Mouse (Mus musculus) lung, postnatal 0 days (tissue): ENCODE results near the gene Ntrk2. TPM values are rescaled to one million over a fixed set of nuclear protein-coding genes. Genes with fewer than 3 reads are reported as not detected.
A peak's percentile ranks its signal among the peaks of the same experiment; 100 is the strongest.

Experiments used
- ATAC-seq: fragments of 200-750 bp; cut with Nextera tagmentation; 2 replicates; pipeline ENCODE4 v1.8.0; 2017; ENCODE audit warnings: moderate library complexity
- DNase-seq: peaks from one replicate; pipeline ENCODE4 v3.0.0-alpha.2; 2016; ENCODE audit warnings: low spot score
- H3K27ac ChIP-seq: fragments of 300-500 bp; sonication (generic); 2 replicates; pipeline ENCODE4 v1.5.1; 2014; ENCODE audit warnings: antibody characterized with exemption, mild to moderate bottlenecking, low read length, mixed read lengths
- H3K27me3 ChIP-seq: fragments of 300-500 bp; sonication (generic); replicated peaks from 2 replicates; pipeline ENCODE4 v1.6.1; 2014; ENCODE audit warnings: low read length, mixed read lengths; ENCODE audit not compliant: insufficient read depth
- H3K36me3 ChIP-seq: fragments of 300-500 bp; sonication (generic); 2 replicates; pipeline ENCODE4 v1.6.1; 2014; ENCODE audit warnings: low read length, mixed read lengths; ENCODE audit not compliant: insufficient read depth
- H3K4me1 ChIP-seq: fragments of 300-500 bp; sonication (generic); 2 replicates; pipeline ENCODE4 v1.6.1; 2014; ENCODE audit warnings: antibody characterized with exemption, low read depth, low read length, mixed read lengths; ENCODE audit not compliant: insufficient read depth
- H3K4me2 ChIP-seq: fragments of 300-500 bp; sonication (generic); replicated peaks from 2 replicates; pipeline ENCODE4 v1.6.1; 2014; ENCODE audit warnings: low read depth, mild to moderate bottlenecking, low read length, moderate library complexity, mixed read lengths
- H3K4me3 ChIP-seq: fragments of 300-500 bp; sonication (generic); 2 replicates; pipeline ENCODE4 v1.5.1; 2014; ENCODE audit warnings: low read depth, low read length
- H3K9ac ChIP-seq: fragments of 300-500 bp; sonication (generic); replicated peaks from 2 replicates; pipeline ENCODE4 v1.6.1; 2014; ENCODE audit warnings: low read depth, mild to moderate bottlenecking
- H3K9me3 ChIP-seq: fragments of 300-500 bp; sonication (generic); 2 replicates; pipeline ENCODE4 v1.6.1; 2016; ENCODE audit warnings: low read length, mixed read lengths
- CTCF ChIP-seq: IDR thresholded peaks from 2 replicates; pipeline ENCODE4 v1.5.1; 2016; ENCODE audit warnings: antibody characterized with exemption, mild to moderate bottlenecking
- EP300 ChIP-seq: IDR thresholded peaks from 2 replicates; pipeline ENCODE4 v1.6.1; 2016; ENCODE audit warnings: antibody characterized with exemption, mild to moderate bottlenecking, control low read depth
- WGBS: fragments of 180-500 bp; shearing (Covaris S2); extraction: QIAGEN DNeasy Blood & Tissue Kit; methylation state at CpG from one replicate; pipeline ENCODE4 v1.1.7; 2014; 5-methylcytosine and 5-hydroxymethylcytosine counted together
- polyA plus RNA-seq: library from polyadenylated mRNA; unstranded; fragments of >200 nt; fragmentation: Nextera tagmentation; extraction: Ambion mirVana; gene quantifications from 2 replicates; pipeline ENCODE4 v1.2.1, GENCODE M21; 2015

The Ntrk2 gene
- polyA plus RNA-seq, 1 experiment from 2014 or later: 2.9 TPM

GRCm38 (mm10) chr13:58927186-58927585, 120.8 kb downstream of the Ntrk2 start:
- 82% methylated on average over 3 of the region's 3 CpGs for WGBS
- ATAC-seq: no peak; the same call in 1 of the 2 replicates

GRCm38 (mm10) chr13:58927656-58928226, 121.4 kb downstream of the Ntrk2 start:
- ATAC-seq: peak; percentile 35; the same call in 1 of the 2 replicates

More at GRCm38 (mm10) chr13:58927186-58927585, 120.8 kb downstream of the Ntrk2 start:
- no peak overlapping the region for H3K4me3 ChIP-seq
- no peaks in the 10 kb centered on the region for H3K27me3 ChIP-seq
- H3K9ac ChIP-seq: no peak overlapping the region
- H3K36me3 ChIP-seq: no peaks in the 10 kb centered on the region
- no peak overlapping the region for H3K27ac ChIP-seq
- no peak overlapping the region for H3K4me2 ChIP-seq
- no peak for DNase-seq
- no peak for TF ChIP-seq CTCF
- TF ChIP-seq EP300: no peak
- H3K9me3 ChIP-seq: no peaks in the 10 kb centered on the region
- H3K4me1 ChIP-seq: peaks cover 3% of the 10 kb centered on the region; the same call in 1 of the 2 replicates

GRCm38 (mm10) chr13:58928668-58929436, 122.5 kb downstream of the Ntrk2 start:
- no peak overlapping the region for H3K9ac ChIP-seq
- H3K4me3 ChIP-seq: no peak overlapping the region
- peaks cover 3% of the 10 kb centered on the region; the same call in 1 of the 2 replicates for H3K4me1 ChIP-seq
- no peak for DNase-seq
- no peak for ATAC-seq
- no peaks in the 10 kb centered on the region for H3K9me3 ChIP-seq
- H3K4me2 ChIP-seq: no peak overlapping the region
- no peaks in the 10 kb centered on the region for H3K27me3 ChIP-seq
- no peaks in the 10 kb centered on the region for H3K36me3 ChIP-seq
- WGBS: 87% methylated on average over 15 of the region's 15 CpGs
- TF ChIP-seq EP300 (no peak), CTCF (no peak)
- H3K27ac ChIP-seq: no peak overlapping the region

More at GRCm38 (mm10) chr13:58927656-58928226, 121.4 kb downstream of the Ntrk2 start:
- TF ChIP-seq EP300 (no peak), CTCF (no peak)
- Histone ChIP-seq H3K4me3 (no peak overlapping the region), H3K4me2 (0 out of 2 replicates have a peak overlapping the region, but pooled peaks have one; percentile 14), H3K4me1 (peaks cover 3% of the 10 kb centered on the region; the same call in 1 of the 2 replicates), H3K9me3 (no peaks in the 10 kb centered on the region), H3K27ac (no peak overlapping the region), H3K36me3 (no peaks in the 10 kb centered on the region), H3K27me3 (no peaks in the 10 kb centered on the region), H3K9ac (no peak overlapping the region)
- DNase-seq: peak; percentile 42
- 40% methylated on average over 16 of the region's 16 CpGs for WGBS

GRCm38 (mm10) chr13:58930161-58930560, 123.8 kb downstream of the Ntrk2 start:
- Histone ChIP-seq H3K36me3 (no peaks in the 10 kb centered on the region), H3K4me1 (peaks cover 3% of the 10 kb centered on the region; the same call in 1 of the 2 replicates), H3K27ac (no peak overlapping the region), H3K4me3 (no peak overlapping the region), H3K4me2 (no peak overlapping the region), H3K9me3 (no peaks in the 10 kb centered on the region), H3K27me3 (no peaks in the 10 kb centered on the region), H3K9ac (no peak overlapping the region)
- TF ChIP-seq EP300: no peak
- TF ChIP-seq CTCF: no peak
- no peak for DNase-seq
- no peak for ATAC-seq
- 42% methylated on average over 1 of the region's 1 CpGs for WGBS

- 64% methylated on average over 4 of the region's 4 CpGs for WGBS
- Histone ChIP-seq H3K36me3 (no peaks in the 10 kb centered on the region), H3K4me1 (no peaks in the 10 kb centered on the region)
Measured at GRCm38 (mm10) chr13:58933126-58933525, 126.8 kb downstream of the Ntrk2 start.

GRCm38 (mm10) chr13:58934576-58935110, 128.3 kb downstream of the Ntrk2 start:
- Histone ChIP-seq H3K36me3 (no peaks in the 10 kb centered on the region), H3K27me3 (no peaks in the 10 kb centered on the region), H3K9ac (no peak overlapping the region), H3K4me3 (no peak overlapping the region), H3K9me3 (no peaks in the 10 kb centered on the region), H3K27ac (no peak overlapping the region), H3K4me2 (no peak overlapping the region), H3K4me1 (no peaks in the 10 kb centered on the region)
- ATAC-seq (no peak), DNase-seq (no peak)
- no peak for TF ChIP-seq CTCF
- no peak for TF ChIP-seq EP300
- WGBS: 93% methylated on average over 3 of the region's 3 CpGs

More at GRCm38 (mm10) chr13:58933126-58933525, 126.8 kb downstream of the Ntrk2 start:
- Histone ChIP-seq H3K9me3 (no peaks in the 10 kb centered on the region), H3K27ac (no peak overlapping the region), H3K4me3 (no peak overlapping the region), H3K9ac (no peak overlapping the region), H3K27me3 (no peaks in the 10 kb centered on the region), H3K4me2 (no peak overlapping the region)
- DNase-seq: no peak
- no peak for TF ChIP-seq EP300
- no peak for TF ChIP-seq CTCF
- no peak for ATAC-seq
